Mouse (Mus musculus) ES-E14 (cell line): ENCODE measurements at regions not wholly inside any gene's neighbourhood (a gene's known extent, or its start where the extent isn't known, plus 50 kb on each side); places are given as distances from the start of the nearest gene placed in this dataset.

Source experiments
- CHD2 ChIP-seq: IDR thresholded peaks from 2 replicates; pipeline ENCODE4 v1.6.1; 2014; ENCODE audit warnings: mild to moderate bottlenecking, low read depth, low read length, inconsistent platforms
- MAFK ChIP-seq: IDR thresholded peaks from 2 replicates; pipeline ENCODE4 v1.6.1; 2014; ENCODE audit warnings: mild to moderate bottlenecking, low read depth, low read length, inconsistent platforms; ENCODE audit not compliant: insufficient read depth
- ZNF384 ChIP-seq: IDR thresholded peaks from 2 replicates; pipeline ENCODE4 v1.6.1; 2012; ENCODE audit warnings: low read depth, low read length, inconsistent platforms

DNA sequence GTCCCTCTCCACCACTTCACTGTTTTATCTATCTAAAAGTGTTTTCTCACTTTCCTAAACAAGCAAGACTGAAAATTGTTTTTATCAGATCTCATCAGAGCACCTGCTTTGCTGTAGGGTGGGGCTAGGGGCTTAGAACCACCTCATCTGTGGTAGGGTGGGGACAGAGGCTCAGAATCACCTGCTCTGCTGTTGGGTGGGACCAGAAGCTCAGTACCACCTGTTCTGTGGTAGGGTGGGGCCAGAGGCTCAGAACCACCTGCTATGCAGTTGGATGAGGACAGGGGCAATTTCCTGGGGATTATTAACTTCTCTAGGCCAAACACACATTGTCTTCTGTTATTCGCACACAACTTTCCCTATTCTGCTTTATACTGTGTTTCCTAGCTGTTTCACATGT, 585.4 kb upstream of the Plxna2 start:
- TF ChIP-seq MAFK (no peak), CHD2 (no peak), ZNF384 (no peak)
